Mouse (Mus musculus): ENCODE measurements at regions not wholly inside any gene's neighbourhood (a gene's known extent, or its start where the extent isn't known, plus 50 kb on each side); places are given as distances from the start of the nearest gene placed in this dataset.

DNA sequence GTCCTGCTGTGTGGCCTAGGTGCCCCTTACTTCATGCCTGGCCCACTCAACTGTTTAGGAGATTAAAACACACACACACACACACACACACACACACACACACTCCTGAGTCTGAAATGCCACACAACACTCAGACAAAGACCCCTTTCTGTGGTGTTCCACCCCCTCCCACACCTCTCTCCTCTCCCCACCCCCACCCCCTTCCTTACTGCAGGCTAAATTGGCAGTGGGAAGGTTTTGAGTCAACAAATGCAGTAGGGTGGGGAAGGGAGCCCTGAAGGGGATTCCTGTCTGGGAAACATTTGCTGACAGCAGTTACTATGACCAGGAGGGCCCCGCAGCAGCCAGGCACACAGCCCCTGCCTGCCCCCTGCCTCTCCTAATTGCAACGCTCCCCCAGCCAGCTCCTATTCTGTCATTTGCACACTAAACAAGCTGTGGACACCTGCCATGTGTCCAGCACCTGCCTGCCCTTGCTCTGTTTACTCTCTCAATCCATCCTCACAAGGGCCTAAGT, 69.5 kb downstream of the Ephb3 start:
- no peak for DNase-seq (ENCODE audit: low spot score)

DNA sequence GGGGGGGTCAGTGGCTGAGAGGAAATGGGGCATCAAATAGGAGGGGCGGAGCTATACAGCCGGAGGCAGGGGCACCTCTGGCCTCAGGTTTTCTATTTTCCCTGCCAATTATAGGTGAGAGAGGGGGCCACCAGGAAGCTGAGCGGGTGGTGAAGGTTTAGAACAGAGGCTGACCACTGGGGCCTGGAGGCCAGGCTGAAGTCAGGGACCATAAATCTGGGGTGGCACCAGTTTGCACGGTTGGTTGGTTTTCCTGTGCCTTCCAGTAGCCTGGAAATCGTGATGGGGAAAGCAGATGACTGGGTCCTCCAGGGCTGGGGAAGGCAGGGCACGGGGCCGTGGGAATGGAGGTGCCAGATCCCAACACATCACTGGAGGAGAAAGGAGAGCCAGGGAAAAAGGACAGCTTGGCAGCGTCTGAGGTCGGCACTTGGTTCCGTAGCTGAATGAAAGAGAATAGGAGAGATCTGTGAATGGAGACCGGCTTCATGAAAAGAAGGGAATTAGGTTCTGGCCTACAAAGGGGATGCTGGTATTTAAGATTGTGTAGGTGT, 73.3 kb downstream of the Ephb3 start:
- no peak for DNase-seq (ENCODE audit: low spot score)

DNA sequence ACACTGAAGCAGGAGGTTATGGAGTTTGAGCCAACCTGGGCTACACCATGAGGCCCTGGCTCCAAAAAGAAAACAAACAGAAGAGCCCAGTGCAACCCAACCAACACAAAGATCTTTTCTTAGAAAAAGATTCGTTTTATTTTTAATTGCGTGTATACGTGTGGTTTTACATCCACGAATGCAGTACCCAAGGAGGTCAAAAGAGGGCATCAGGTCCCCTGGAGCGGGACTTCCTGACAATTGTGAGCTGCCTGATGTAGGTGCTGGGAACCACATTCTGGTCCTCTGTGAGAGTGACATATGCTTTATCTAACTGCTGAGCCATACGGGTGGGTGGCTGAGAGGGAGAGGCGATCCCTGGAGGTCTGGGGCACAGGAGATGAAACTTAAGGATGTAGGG, 73.8 kb downstream of the Ephb3 start:
- DNase-seq (ENCODE audit: low spot score), result no peak

DNA sequence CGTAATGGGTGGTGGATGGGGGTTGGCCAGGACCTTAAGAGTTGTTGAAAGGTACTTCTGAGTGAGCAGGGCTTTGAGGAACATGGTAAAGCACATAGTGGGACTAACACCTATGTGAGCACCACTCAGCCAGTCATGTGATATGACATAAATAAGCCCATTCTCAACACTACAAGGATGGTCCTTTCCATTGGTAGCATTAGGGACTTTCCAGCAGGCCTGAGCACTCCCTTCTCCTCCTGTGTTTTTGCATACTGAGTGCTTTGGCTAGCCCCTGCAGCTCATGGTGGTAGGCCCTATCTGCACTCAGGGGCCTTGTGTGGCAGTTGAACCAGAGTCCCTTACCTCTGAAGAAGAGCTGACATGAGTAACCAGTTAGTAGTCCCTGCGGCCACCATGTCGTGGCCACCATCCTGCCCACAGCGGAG, 75.7 kb downstream of the Ephb3 start:
- no peak for DNase-seq (ENCODE audit: low spot score)

DNA sequence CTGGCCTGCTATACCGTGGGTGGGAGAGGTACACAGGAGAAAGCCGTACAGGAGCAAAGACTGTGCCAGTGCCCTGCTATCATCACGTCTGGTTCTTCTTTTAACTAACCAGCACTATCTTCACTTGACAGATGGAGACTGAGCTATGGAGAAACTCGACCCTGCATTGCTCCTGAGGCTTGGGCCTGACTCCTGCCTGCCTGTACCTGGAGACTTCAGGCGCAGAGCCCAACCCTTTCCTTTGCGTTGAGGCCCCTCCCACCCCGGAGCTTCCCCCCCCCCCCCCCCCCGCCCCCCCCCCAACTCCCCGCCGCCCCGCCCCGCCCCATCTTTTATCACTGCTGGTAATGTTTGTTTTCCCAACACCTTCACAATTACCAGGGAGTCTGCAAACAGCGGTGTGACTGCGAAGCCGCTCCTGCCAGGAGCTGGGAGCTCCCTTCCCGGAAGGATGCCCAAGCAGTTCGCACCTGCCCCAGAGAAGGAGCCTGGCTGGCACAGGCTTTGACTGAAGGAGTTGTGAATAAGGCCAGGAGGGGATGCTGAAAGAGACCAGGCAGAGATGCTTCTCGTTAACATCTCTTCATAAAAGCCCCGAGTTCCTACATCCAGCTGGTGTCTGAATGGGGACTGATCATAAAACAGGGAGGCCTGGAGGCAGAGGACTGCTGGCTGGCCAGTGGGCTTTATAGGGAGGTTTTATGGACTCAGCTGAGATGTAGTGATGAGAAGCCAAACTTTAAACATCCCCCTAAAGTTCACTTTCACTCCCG, 77.6 kb downstream of the Ephb3 start:
- no peak for DNase-seq (ENCODE audit: low spot score)

DNA sequence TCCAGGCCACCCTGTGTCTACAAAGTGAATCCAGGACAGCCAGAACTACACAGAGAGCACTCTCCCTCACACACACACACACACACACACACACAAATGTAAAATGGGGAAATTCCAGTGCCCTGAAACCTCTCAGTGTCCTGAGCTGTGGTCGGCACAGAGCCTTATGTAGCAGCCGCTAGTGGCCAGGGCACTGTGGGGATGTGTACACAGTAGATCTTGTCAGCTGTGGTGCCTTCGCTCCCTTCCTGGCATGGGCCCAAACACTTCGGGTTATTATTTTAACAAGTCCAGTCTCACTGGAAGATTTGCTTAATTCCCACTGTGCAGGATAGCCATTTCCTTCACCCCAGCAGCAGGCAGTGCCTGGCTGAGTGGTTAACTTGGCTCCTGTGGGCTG, 81.5 kb downstream of the Ephb3 start:
- no peak for DNase-seq (ENCODE audit: low spot score)

DNA sequence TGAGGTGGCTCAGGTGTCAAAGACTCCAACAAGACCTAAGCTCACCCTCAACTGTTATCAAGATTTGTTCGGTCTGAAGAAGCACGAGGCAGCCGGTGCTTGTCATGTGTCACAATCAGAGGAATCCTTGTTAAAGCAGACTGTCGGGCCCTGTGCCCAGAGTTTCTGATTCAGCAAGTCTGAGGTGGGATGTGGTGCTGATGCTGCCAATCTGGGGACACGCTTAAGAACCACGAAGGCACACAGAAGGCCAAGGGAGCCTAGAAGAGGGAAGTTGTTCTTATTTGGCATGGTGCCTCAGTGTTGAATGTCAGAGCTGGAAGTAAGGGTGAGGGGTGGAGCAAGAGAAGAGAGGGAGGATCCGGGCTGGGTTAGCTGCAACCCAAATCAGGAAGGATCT, 85.0 kb downstream of the Ephb3 start:
- no peak for DNase-seq (ENCODE audit: low spot score)

DNA sequence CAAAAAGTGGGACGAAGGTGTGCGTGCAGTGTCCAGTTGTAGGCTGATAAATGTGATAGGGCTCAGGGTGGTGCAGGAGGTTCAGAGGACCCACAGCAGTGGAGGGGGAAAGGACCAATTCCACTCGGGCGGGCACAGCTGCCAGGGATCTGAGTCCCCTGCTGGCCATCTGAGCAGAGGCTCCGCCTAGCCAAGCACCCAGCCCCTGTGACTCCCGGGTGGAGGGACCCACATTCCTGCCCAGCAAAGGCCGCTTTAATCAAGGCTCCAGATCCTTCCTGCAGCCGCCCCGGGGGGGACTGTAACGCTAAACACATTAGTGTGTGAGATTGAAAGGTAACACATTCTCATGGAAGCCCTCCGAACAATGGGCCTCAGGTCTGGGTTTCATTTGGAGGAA, 88.5 kb downstream of the Ephb3 start:
- no peak for DNase-seq (ENCODE audit: low spot score)

DNA sequence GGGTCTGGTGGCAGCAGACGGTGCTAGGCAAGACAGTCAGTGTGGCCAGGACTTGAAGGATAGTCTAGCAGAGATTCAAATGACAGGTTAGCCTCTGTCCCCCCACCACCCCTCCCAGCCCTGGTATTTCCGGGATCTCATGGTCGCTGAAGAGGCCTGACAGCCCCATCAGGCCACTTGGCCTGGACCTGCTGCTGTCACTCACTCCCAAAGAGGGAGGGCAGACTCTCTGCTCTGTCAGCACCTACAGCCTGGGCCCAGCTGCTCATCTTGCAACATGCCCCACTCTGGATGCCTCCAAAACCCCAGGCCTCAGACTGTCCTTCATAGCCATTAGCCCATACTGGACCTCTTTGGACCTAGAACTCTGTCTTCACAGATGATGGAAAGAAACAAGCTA, 89.0 kb downstream of the Ephb3 start:
- no peak for DNase-seq (ENCODE audit: low spot score)

DNA sequence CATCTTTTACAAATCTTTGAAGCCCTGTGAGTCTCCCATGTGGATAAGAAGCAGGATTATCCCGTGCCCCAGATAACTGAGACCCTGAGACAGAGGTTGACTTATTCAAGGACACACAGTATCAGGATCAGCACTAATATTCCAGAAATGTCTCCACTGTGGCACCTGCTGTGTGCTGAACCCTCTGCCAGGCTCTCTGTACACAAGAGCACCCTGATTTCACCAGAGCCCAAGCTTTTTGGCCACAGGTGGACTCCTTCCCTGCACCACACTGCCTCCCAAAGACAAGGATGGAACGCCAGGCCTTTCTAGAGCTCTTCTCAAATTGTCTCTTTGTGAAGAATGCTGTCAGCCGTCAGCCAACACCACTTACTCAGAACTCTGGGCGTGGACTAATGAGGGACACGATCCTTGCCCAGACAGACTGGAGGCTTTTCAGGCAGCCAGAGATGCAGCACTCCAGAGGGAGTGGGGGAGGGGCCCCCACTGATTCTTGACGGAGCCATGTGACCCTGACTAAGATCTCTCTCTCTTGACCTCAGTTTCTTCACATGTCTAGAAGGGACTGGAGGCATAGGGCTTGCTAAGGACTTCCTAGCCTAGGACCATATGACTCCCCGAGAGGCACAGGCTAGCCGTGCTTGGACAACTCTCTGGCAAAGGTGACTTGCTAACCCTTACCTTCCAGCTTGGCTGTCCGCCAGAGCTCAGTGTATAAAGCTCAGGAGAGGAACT, 90.3 kb downstream of the Ephb3 start:
- no peak for DNase-seq (ENCODE audit: low spot score)

DNA sequence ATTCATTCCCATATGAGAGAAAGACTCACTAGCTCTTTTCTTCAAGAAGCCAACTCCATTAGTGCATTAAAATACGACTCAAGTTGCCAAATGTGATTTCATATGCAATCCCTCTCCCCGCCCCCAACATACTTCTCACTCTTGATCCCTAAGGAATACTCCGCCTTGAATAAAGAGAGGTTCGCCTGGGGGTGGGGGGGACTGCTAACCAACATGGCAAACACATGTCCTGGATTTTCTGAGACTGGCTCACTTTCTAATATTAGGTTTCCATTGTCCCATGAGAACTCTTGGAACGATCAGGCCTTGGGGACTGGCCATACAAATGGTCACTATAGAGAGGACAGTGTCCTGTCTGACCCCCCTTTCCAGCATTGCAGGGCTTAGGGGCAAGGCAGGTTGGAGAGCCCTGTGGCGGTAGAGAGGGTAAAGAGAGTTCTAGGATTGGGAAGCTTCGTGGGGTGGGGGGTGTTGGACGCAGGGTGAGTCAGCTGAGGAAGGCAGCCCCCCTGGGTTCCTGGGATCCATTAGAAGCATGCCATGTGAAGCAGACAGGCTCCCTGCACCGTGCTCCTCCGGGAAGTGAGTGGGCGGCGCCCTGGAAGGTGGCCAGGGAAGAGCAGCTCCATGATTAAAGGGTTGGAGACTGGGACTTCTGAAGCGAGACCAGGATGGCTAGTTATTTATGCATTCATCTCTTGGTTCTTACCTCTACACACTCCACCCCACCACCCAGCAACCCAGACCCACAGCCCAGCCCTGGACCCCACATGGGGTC, 91.6 kb downstream of the Ephb3 start:
- DNase-seq (ENCODE audit: low spot score), result no peak

DNA sequence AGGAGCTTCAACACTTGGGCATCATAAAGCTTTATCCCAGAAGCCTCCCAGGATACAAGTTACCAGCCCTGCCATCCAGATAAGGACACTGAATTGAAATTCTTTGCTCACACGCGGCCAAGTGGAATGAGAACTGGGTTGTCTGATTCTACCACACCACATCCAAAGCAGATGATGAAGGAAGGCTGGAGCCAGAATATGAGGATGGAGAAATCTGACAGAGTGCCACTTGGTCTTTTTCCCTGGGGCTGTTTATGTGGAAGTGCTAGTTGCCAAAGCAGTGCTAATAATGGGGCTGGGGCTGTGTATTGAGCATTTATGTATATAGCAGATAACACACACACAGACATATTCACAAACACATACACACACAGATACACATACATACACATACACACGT, 92.2 kb downstream of the Ephb3 start:
- no peak for DNase-seq (ENCODE audit: low spot score)

DNA sequence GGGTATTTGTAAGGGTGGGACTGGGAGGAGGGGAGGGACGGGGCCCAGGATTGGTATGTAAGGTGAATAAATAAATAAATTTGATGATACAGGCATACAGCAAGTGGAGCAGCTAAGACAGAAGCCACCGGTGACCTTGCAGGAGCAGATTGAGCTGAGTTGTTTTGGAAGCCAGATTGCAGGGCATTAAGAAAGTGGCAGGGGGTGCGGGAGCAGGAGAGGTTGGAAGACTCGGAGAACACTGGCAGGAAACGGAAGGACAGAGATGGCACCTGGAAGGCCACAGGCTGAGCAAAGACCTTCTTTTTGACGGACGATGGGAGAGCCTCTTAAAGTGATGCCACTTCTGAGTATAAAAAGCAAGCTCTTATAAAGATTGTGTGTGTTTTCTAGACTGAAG, 94.3 kb downstream of the Ephb3 start:
- no peak for DNase-seq (ENCODE audit: low spot score)

DNA sequence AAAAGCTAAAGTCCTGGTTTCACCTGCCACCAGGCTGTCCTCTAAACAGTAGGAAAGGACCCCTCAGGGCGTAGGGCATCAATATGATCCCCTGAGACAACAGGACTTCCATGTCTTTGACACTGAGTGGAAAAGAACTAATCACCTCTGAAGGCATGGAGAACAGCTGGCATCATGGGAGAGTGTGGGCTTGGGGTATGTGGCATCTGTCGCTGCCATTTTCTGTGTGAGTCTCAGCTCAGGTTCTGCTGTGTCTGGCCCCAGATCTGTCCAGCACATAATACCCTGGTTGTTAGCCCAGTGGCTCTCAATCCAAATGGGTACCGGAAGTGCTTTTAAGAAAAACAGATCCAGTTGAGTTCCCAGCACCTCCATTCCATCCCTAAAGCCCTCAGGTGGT, 101.3 kb downstream of the Ephb3 start:
- DNase-seq (ENCODE audit: low spot score), result no peak

DNA sequence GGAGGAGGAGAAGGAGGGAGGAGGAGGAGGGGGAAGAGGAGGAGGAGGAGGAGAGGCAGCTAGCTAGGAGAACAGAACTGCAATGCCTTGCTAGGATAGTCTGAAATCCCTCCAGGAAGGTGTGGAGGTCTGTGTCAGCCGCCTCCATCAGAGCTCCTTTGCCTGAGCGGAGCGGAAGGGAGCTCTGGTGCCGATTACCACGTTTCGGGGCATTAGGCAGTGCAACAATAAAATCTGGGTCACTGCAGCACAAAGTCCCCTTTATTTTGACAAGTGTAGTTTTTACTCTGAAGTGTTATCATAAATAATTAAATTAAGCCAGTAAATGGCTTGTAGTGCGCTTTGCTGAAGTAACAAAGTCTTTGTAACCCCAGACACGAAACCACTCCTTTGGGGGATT, 104.0 kb downstream of the Ephb3 start:
- no peak for DNase-seq (ENCODE audit: low spot score)

DNA sequence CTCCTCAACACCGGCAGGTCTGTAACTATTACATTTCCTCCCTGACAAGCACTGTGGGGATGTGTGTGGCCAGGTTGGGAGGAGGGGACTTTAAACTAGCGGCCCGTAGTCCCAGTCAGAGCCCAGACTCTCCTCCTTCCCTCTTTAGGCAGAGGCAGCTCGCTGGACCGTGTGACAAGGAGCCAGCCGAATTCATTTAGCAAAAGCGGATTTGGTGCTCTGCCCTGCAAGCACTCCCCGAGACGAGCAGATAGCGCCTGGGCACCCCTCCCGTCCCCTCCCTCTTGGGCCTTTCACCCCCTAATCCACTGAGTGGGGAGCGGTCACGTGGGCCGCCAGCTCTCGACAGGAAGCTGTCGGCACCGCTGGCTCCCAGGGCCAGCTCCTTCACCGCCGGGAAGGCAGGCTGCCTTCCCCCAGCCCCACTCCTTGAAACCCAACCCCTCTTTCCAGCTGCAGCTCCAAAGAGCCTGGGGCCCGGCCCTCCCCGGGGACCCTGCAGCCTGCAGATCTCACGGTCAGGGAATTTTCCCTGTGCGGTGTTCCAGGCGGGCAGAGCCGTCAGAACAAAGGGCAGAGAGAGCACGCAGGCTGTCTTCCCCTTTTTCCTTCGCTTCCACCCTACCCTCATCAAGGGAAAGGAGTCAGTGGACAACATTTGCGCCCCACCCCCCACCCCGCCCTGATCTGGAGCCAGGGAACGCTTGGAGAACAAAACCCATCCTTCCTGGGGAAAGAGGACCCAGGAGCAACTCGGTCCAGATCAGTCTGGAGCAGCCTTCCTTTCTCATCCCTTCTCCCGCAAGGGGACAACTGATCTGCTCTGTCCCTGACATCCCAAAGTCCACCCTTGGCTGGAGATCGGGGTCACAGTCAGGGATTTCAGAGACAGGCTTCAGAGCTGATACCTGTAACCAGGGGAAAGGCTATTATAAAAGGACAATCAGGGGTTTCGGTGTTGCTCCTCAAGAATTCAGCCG, 106.4 kb downstream of the Ephb3 start:
- peak; percentile 66 for DNase-seq (ENCODE audit: low spot score)

DNA sequence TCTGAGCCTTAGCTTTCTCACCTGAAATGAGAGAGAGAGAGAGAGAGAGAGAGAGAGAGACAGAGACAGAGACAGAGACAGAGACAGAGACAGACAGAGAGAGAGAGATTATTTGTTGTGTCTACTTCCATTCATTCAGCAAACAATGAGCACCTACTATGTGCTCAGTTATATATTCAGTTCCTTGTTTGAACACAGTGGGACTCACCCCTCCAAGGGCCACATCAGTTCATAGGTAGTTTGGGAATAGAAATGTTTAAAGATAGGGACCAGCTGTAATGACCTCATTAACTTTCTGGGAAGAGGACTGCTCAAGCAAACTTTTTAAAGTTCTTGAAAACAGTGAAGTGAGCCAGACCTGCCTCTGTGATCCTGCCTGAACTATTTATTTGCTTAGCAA, 107.2 kb downstream of the Ephb3 start:
- DNase-seq (ENCODE audit: low spot score), result no peak

DNA sequence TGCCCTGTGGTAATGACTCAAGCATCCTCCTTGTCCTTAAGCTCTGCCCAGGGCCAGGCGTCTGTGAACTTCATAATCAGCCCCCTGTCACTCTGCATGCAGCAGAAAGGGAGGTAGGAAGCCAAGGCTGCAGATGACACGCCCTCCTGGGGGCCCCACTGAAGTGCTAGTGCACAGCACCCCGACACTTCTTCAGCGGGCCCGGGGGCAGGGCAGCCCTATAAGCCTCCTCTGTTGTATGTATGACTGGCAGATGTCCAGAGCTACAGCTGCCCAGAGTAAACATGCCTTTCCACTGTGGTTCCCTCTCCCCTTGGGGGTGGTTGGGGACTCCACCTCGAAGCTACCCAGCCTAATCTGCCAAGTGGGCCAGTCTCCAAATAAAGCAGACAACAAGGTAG, 107.2 kb upstream of the Vps8 start:
- DNase-seq (ENCODE audit: low spot score), result no peak

DNA sequence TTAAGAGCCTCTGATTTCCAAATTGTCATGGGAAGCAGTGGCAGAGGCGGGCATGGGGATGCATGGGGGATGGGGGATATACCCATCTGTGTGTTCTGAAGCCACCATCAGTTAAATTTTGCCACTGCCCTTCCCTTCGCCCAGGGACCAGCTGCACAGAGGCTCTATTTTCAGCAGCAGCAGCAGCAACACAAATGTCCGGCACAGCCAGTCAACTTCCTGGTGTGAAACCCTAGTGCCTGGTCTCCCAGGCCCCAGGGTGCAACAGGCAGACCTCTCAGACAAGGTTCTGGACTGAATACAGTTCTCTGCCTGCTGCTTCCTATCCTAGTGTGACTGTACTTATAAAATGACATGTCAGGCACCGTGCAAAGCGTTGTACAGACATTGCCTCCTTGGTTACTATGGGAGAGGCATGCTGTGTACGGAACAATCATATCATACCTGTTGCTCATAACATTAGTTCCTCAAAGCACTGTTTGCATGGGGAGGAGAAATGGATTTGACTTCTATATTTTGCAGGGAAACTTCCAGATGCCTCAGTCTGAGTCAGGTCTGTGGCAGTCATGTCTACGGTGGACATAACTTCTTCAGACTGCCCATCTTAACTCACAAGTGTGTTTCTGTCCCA, 104.8 kb upstream of the Vps8 start:
- DNase-seq (ENCODE audit: low spot score), result no peak

DNA sequence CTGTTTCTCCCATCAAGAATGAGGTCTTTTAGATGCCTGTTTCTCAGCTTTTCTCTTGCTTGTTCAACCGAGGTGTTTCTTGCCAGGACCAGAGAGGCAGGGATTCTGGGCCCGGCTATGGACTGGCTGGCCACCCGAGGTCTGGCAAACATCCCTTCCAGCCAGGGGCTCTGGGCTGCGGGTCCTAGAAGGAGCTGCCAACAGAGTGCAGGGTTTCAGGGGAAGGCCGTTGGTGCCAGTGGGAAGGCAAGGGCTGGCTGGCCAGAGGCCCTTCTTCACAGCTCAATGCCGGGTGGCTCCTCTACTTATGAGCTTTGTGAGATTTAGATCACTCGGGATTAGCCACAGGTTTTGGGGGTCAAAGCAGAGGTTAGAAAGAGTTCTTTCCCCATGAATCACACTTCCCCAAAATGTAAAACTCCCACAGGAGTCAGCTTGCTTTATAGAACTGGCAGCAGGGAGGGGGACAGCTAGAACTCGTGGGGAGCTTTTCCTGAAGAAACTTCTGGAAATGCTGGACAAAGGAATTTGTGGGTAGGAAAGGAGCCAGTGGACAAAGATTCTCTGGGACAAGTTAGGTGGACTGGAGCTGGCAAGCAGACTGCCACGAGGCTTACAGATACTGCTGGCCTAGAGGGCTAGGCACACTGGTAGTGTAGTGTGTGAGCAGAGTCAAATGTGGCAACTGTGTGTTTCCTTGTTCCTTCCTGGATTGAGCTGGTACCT, 104.1 kb upstream of the Vps8 start:
- DNase-seq (ENCODE audit: low spot score), result no peak
